Mouse (Mus musculus) G1E (cell line): ENCODE data around the gene Cd55b.

Experiments used
- CTCF ChIP-seq: IDR thresholded peaks from 2 replicates; pipeline ENCODE4 v1.5.1; 2012; ENCODE audit warnings: low read depth, low read length, inconsistent platforms, mixed read lengths
- GATA1 ChIP-seq: IDR thresholded peaks from 2 replicates; pipeline ENCODE4 v1.6.1; 2012; ENCODE audit warnings: borderline replicate concordance, low read length, inconsistent platforms, mixed read lengths
- POLR2AphosphoS5 ChIP-seq: IDR thresholded peaks from 2 replicates; pipeline ENCODE4 v1.6.1; 2012; ENCODE audit warnings: low read depth, low read length, inconsistent platforms; ENCODE audit not compliant: insufficient replicate concordance
- TAL1 ChIP-seq: conservative IDR thresholded peaks from 2 replicates; pipeline ENCODE4 v1.6.1; 2012; ENCODE audit warnings: low read depth, low read length, inconsistent platforms, mixed read lengths

DNA sequence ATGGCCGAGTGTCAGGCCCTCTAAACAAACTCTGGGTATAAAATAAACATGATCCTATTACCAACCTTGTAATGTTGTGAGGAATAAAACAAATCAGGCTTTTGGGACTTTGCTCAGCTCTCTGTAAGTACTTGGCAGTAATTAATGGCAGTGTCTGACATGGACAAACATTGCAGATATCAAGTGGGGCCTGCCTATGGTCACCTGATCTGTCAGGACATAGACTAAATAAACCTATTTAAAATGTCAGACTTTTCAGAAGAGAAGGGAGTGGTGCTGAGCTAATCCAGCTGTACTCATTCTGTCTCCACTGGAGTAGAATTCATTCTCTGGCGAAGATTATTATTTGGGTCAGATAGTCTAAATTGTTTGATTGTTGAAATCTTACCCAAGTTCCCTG, 44.6 kb upstream of the Cd55b start:
- no peak for TF ChIP-seq CTCF
- TF ChIP-seq POLR2AphosphoS5 = no peak
- TF ChIP-seq GATA1 = no peak
- no peak for TF ChIP-seq TAL1
